Mouse (Mus musculus): ENCODE measurements around the gene Anapc2.

DNA sequence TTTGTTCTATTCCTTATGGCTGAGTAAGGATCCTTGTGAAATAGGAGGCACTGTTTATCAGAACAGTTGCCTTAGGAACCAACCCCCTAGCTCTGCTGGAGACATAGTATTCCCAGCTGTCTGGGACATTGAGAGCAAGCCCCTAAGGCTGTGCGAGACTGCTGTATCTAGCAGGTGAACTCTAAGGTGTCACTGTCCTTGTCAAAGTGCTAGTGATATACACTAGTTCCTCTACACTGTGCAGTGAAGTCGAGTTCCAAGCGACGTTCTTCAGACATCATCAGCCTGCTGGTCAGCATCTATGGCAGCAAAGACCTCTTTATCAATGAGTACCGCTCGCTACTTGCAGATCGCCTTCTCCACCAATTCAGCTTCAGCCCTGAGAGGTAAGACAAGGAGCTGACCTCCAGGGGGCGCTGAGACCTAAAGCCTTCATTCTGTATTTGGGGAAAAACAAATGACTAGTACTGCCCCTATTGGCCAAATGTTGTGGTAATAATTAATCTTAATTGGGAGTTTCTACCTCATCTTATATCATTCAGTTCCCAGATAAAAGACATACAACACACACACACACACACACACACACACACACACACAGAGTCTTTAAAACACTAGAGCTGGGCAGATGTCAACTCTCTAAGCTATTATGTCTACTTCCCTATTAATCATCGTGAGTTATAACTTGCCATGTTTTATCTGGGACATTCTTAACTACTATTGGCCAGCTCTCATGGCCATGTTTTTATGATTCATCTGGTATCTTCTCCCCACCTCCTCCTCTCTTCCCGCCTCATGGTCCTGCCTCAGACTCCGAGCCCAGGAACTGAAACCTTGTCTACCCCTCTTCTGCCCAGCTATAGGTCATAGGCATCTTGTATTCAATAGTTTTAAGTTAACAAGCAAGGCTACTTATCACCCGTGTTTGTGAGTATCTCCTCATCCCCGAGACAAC is 6.9 kb downstream of the Anapc2 start:
- TF ChIP-seq CTCF (IDR thresholded peaks at IDR 0.05) (peak; percentile 94), EP300 (IDR thresholded peaks at IDR 0.05) (no peak)

All from lung, postnatal 0 days (tissue).